Mouse (Mus musculus) spleen, postnatal 0 days (tissue): Measurements from ENCODE around the gene Pus3. TPM values are rescaled to one million over a fixed set of nuclear protein-coding genes. Genes with fewer than 3 reads are reported as not detected.

Source experiments
- polyA plus RNA-seq: library from polyadenylated mRNA; unstranded; fragments of >200 nt; fragmentation: Nextera tagmentation; extraction: Ambion mirVana; gene quantifications from 2 replicates; pipeline ENCODE4 v1.2.1, GENCODE M21; 2015

Gene Pus3
- 8.9 and 9.5 TPM in 2 replicates for polyA plus RNA-seq

GRCm38 (mm10) chr9:35558257-35559008, at the start of gene Pus3, which contains the start of gene Ddx25:
TSS of gene Pus3 (plus strand) at chr9:35558595.
TSS of gene Ddx25 (minus strand) at chr9:35558528.

GRCm38 (mm10) chr9:35518169-35518568, 40.2 kb upstream of the Pus3 start, which contains the start of gene Gm1113:
TSS of gene Gm1113 (minus strand) at chr9:35518269.

GRCm38 (mm10) chr9:35569571-35570534, 11.5 kb downstream of the Pus3 start, which contains the start of the genes Pate2 and Hyls1:
TSS of gene Pate2 (plus strand) at chr9:35570284.
TSS of gene Hyls1 (minus strand) at chr9:35570398.

GRCm38 (mm10) chr9:35611841-35612240, 53.4 kb downstream of the Pus3 start, which contains the start of gene Pate4:
TSS of gene Pate4 (minus strand) at chr9:35611941.

Other genes with a start within 250 kb of the Pus3 start
- gene Cdon, start 137.5 kb upstream of the Pus3 start, polyA plus RNA-seq, result 1.4 and 2.6 TPM in 2 replicates
- not detected in 2 replicates for gene Gm1113, start 40.3 kb upstream of the Pus3 start, polyA plus RNA-seq
- gene Ddx25, start 67 bp upstream of the Pus3 start, polyA plus RNA-seq, result 0.11 and 0.13 TPM in 2 replicates
- 0.23 and 0.51 TPM in 2 replicates for gene Pate2, start 11.7 kb downstream of the Pus3 start, polyA plus RNA-seq
- 9.1 and 9.9 TPM in 2 replicates for gene Hyls1, start 11.8 kb downstream of the Pus3 start, polyA plus RNA-seq
- not detected in 2 replicates for gene Pate4, start 53.3 kb downstream of the Pus3 start, polyA plus RNA-seq
- not detected in 2 replicates for gene Pate3, start 89.6 kb downstream of the Pus3 start, polyA plus RNA-seq
- not detected in 2 replicates for gene Pate1, start 128.8 kb downstream of the Pus3 start, polyA plus RNA-seq
- not detected in 2 replicates for gene Gm17677, start 182.5 kb downstream of the Pus3 start, polyA plus RNA-seq
- gene Gm17727, start 219.5 kb downstream of the Pus3 start, polyA plus RNA-seq, result not detected in 2 replicates
- gene Gm27235, start 231.5 kb downstream of the Pus3 start, polyA plus RNA-seq, result not detected in 2 replicates
- gene D730048I06Rik, start 231.5 kb downstream of the Pus3 start, polyA plus RNA-seq, result not detected in 2 replicates